Mouse (Mus musculus): ENCODE data around the gene Nmnat1.

The Nmnat1 gene

DNA sequence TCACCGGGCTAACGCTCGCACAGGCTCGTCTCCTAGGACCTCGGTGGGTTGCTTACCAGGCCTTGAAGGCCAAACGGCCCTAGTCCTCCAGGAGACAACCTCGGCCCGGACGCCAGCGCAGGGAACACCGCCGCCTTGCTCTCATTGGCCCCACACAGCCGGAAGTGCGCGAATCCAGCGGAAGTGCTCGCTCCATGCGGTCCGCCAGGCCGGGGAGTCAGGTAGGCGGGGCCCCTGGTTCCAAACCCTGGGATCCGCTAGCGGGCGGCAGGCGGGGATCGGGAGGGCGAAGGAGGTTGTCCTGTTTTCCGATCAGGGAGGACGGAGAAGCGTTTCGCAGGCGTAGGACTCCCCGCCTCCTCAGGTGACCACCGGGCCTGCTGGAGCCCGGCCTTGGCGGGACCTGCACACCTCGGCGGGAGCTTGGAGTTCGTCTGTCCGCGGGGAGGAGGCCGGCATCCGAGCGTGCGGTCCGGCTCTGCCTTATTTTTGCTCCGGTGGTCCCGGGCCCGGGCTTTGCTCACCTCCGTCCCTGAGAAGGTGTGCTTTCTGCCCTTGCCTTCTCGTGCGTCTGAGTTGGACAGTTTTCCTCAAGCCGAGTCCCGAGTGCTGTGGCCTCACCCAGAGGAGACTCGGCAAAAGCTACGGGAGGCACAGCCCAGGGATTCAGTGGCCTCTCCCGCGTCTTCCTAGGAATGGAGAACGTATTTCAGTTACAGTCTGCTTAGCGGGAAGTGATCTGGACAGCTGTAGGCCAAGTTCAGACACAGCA lies at the start of gene Nmnat1, which contains the start of gene Lzic:
Gene Nmnat1 (minus strand): TSS at position 150 of the 772 bp plus-strand sequence.
Gene Lzic (plus strand): TSS at position 177 of the 772 bp plus-strand sequence.
- DNase-seq = peak; percentile 92 to 93

DNA sequence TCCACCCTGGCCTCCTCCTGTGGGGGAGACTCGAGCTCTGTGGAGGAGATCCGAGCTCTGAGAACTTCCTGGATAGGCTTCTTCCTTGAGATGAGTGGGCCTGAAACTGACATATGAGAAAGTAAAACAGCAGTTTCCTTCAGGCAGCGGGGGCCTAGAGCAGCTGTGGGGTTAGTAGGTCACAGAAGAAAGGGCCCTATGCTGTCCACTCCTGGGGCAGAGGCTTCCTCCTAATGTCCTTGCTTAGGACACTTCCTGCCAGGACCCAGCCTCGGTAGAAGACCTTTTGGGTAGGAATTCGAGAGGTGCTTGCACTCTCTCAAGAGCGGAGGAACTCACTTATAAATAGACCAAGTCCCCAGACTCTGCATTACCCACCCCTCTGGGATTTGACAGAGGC lies 44.7 kb upstream of the Nmnat1 start:
- DNase-seq = no peak

DNA sequence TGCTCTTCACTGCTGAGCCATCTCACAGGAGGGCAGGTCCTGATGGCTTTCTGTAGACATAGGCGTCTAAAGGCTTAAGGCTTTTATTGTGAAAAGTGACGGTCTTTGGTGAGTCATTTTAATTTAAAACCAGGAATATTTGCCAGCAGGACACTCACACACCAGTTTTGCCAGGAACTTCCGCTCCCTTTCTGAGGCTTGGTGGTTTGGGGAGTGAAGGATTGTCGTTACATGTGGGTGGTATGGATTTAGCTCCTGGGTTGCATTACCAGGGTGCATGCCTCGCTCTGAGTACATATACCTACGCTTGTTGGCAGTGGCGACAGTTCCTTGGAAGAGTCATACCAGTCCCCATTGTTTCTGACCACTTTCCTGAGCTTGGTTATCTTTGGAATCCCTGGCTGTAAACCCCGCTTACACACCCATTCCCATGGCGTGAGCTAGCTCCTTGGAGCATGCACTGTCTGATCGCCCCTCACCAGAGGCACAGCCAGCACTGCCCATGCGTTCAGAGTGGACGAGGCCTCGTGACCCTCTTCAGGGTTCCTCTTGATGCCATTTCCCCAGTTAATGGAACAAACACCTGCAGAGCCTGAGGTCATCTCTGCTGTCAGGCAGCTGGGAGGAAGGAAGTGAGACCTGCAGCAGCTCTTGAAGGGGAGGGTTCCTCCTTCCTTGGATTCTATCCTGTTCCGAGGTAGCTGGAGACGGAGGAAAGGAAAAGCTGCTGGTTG lies 42.8 kb upstream of the Nmnat1 start:
- DNase-seq = no peak

DNA sequence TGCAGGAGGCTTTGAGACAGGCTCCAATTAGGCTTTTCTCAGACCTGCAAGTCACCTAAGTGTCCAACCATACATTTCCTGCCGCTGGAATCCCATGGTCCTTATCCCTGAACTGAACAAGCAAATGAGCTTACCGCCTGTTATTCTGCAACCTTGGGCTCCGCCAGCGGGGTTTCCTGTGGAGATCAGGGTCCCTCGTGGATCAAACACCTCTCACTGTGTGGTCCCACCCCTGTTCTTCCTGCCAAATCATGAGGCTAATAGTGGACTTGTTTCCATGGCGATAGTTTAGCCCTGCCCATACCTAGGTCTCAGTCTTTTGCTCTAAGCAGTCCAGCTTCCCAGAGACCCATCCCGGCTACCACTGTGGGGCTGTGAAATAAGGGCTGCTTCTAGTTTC lies 41.3 kb upstream of the Nmnat1 start:
- no peak for DNase-seq

DNA sequence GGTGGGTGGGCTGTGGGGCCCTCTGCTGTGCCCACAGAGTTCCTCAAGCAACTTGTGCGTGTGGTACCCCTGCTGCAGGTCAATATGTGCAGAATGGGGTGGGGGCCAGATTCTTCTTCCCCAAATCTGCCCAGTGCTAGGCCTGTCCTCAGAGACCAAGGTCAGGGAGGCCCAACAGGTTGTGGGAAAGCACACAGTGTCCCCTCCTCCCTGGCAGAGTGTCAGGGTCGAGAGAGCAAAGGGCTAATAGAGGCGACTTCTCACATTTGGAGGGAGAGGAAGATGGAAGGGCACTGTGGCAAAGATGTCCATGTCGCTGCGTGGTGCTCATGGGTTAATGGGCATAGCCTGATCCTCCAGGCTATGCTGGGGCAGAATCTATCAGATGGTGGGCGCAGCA lies 40.8 kb upstream of the Nmnat1 start:
- DNase-seq = no peak

DNA sequence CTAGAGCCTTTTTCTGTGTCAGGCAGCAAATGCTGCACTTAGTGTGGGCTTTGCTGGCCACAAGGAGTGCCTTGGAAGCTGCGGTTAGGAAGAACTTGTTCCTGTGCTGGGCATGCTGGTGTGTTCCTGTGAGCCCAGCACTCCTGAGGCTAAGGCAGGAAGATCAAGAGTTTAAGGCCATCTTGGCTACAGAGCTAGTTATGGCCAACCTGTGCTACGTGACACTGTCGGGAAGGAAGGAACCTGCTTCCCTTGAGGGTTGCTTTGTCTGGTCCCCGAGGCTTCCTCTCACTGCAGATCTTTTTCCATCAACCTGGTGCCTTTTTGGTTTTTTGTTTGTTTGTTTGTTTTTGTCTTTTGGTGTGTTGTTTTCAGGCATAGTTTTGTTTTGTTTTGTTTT lies 40.2 kb upstream of the Nmnat1 start:
- DNase-seq = no peak

DNA sequence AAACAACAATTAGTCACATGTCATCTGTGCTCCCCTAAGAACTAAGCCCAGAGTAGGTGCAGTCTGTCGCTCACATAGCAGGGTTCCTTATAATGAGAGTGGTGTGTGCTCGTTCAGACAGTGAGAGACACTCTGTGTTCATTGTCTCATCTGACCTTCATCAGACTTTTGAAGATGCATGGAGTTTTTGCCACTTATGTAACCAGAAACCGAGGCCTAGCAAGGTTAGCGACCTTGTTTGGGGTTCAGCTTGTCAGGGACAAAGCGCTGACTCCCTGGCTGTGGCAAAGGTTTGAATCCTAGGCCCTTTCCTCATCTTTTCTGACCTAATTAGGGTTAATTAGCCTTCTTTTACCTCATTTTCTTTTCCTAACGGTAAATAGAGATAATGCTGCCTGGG lies 39.0 kb upstream of the Nmnat1 start:
- DNase-seq = no peak

DNA sequence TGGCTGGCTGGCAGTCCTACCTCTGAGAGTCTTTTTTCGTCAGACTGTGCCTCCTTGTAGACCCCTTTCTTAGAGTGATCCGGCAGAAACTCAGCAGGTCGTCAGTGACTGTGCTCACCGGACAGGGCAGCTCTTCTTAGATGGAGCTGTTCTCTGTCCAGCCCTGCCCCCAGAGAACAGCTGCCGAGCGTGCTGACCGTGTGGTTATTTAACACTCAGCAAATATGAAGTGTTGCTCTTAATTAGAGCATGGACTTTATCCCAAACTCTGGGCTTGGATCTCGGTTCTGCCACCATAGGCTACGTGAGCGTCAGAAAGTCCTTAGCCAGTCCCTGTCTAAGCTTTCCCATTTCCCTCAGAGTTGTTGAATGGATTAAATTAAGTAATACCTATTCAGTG lies 36.3 kb upstream of the Nmnat1 start:
- no peak for DNase-seq

DNA sequence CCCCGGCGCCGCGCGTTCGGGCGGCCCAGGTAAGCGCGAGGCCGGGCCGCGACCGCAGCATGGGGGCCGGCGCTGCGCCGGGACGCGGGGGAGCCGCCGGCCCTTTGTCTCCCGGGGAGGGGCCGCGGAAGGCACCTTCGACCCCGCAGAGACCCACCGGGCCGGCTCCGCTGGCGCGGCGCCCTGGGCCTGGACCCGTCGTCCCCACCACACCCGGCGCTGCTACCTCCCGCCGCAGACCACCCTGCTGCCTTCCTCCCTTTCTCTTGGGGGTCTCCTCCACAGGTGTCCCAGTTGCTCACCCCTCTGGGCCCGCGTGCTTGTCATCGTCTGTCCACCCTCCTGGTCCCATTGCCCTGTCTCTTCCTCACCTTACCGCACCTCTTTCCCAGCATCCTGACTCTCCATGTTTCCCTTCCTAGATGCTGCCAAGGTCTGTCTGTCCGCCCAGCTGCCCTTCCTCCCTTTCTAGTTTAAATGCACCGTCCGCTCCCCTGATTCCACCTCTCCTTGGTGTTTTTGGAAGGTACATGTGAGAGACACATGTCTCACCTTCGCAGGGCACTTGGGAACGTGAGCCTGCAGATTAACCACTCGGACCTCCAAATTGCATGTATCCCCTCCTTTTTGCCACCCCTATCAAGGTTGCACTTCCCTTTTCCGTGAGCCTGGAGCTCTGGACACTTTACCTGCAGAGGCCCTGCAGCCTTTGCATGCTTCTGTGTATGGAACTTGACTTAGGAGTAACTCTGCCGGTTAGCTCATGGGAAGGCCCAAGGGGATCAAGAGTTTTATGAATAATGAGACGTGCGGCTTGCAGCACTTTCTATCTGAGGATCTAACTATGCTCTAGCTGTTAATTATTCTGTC lies 33.6 kb upstream of the Nmnat1 start:
- peak in 1 of 2 experiments; percentile 16 for DNase-seq

DNA sequence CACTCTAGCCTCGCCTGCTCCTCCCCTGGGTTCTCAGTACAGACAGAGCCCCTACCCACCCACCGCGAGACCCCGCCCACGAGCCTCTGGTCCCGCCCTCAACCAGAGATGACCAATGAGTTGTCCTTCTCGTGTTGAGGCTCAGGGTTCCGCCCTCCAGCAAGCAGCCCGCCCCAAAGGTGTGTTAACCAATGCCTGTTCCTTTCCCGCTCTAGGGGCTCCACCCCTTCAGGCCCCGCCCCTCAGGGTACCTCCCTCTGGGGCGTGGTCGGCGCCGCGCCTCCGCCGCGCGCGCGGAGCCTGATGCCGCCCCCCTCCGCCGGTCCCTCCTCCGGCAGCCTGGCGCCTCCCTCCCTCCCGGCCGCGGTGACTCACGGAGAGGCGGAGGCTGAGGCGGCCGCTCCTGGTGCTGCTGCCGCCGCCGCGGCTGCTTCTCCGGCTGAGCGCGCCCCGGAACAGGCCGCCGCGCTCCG lies 32.9 kb upstream of the Nmnat1 start, which contains the start of gene Ctnnbip1:
Gene Ctnnbip1 (plus strand): TSS at position 369 of the 473 bp plus-strand sequence.
- DNase-seq = peak; percentile 99

DNA sequence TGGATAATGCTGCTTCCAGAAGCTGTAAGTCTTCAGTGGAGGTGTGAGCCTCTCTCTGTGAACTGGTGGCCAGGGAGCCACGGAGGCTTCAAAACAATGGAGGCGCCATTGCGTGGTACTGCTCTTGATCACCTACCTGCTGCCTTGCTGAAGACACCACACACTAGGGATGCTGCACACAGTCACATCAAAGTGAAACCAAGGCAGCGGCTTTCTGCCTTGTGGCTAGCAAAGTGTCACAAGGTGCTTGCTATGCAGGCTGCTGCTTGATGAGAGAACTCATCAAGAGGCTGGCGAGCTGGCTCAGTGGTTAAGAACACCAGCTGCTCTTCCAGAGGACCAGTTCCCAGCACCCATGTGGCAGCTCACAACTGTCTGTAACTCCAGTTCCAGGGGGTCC lies 30.7 kb upstream of the Nmnat1 start:
- DNase-seq = no peak

DNA sequence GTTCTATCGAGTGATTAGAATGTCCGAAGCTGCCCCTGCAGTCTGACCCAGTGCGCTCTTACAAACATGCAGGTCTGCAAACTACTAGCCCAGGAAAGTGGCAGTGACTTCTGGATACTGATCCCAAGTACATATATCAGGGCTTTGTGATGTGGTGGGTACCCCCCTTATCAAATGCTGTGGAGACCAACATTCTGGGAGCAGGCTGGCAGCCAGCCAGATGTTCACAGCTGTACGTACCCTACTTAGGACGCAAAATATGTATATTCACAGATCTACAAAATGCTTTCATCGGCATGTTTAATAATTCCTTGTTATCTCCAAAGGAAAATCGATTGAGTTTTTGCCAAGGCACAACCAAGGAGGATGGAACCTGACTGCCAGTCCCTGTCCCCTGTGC lies 27.1 kb upstream of the Nmnat1 start:
- no peak for DNase-seq

DNA sequence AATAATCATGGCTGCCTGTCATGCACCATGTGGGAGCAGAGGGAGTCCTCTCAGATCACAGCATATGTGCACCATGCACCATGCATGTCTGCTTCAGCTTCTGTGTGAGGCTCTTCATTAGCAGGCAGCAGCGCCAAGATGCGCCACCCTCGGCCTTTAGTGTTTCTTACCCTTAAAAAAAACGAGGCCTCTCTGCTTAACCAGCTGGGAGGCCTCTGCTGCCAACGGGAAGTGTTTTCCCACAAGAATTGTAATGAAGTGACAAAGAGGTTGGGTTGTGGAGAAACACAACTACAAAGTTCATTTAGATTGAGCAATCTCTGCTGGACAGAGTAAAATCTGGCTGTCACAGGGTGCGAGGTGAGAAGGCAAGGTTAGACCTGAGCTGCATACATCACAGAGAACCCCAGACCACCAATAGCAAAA lies 26.2 kb upstream of the Nmnat1 start:
- DNase-seq = no peak

DNA sequence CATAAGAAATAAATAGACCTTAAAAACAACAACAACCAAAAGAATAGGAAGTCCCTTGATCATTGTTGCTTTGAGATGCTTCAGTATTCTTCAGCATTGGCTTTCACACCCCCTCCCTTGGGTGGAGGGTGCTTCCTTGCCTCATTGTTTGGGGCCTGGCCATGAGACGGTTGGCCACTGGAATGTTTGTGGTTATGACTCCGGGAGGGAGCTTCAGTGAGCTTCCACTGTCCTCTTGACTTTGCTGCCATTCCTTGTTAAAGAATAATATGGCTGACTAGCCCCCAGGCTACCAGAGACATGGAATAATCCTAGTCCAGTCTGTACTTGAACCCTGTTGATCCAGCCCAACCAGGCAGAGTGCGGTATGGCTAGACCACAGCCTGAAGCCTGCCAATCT lies 21.9 kb upstream of the Nmnat1 start:
- DNase-seq = no peak

DNA sequence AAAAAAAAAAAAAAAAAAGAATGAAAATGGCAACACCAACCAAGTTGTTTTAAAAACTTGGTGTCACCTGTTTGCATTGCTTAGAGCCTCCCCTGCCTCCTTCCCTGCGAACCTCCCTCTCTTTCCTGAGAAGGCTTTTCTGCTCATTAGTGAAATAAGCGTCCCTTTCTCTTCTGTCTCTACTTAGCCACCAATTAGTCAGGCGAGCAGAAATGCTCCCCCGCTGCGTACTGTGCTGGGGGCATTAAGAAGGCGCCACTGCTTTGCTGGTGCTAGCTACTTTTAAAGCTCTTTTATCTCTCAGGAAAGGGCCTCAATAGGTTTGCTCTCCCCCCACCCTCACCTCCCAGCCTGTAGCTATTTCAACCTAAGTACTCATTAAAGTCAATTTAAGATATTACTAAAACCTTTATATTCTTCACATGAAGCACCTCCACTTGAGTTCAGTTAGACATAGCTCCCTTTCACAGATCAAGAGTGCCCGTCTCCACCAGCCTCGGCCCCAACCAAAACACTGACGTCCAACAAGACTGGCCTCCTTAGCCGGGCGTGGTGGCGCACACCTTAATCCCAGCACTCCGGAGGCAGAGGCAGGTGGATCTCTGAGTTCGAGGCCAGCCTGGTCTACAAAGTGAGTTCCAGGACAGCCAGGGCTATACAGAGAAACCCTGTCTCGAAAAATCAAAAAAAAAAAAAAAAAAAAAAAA lies 20.4 kb upstream of the Nmnat1 start:
- no peak for DNase-seq

DNA sequence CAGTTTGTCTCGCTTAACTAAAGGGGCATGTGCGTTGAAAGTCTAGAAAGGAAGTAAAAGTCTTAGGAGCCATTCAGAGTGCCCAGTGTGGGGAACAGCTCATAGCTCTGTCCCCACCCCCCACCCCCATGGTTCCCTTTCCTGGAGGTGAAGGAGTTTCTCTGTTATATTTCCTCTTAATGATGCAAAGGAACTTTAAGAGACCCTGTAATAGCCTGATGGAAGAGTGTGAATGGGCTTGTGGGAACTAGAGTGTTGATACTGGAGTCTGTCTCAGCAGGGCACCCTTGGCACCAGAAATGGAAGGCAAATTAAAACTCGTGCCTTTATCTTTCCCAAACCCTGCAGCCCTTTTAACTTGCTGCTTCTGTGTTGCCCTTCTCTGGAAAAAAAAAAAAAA lies 19.9 kb upstream of the Nmnat1 start:
- no peak for DNase-seq

DNA sequence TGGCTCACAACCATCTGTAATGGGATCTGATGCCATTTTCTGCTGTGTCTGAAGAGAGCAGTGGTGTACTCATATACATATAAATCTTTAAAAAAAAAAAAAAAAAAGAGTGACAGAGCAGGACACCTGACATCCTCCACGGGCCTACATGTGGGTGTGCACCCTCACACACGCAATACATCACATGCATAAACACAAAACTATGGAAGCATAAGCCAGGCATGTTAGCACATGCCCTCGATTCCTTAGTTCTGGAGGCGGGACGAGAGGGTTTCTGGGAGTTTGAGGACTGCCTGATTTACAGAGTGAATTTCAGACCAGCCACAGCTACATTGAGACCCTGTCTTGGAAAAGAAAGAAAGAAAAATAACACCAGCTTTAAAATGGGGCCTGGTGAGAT lies 19.4 kb upstream of the Nmnat1 start:
- no peak for DNase-seq

DNA sequence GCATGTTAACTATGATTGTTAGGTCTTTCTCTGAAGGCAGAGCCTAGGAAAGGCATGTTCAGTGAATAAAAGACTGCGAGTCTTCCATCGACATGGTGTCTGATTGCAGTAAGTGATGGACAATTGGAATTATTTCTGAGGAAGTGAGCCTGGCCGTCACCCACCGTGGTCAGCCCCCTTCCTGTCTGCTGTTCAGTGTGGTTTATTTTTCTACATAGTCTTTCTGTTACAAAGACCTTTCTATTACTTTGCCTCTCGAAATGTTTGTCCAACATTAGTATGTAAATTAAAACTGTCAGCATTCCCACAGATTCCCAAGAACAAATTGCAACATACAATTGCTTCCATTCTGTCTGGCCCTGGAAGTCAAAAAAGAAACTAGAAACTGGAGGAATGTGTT lies 14.8 kb upstream of the Nmnat1 start:
- DNase-seq = no peak

DNA sequence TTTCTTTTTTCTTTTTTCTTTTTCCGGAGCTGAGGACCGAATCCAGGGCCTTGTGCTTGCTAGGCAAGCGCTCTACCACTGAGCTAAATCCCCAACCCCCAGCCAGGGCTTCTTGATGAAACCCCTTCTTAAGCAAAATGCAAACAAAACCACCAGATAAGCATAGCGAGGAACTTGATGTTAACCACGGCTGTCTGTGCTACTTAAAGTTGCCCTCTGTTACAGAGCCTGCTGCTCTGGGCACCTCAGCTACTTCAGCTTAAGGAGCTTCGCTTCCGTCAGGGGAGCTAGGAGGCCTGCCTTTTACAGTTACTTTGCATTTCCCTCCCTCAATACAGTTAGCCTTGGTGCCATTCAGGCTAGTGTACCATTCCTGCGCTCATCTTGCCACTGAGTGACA lies 13.9 kb upstream of the Nmnat1 start:
- DNase-seq = no peak

DNA sequence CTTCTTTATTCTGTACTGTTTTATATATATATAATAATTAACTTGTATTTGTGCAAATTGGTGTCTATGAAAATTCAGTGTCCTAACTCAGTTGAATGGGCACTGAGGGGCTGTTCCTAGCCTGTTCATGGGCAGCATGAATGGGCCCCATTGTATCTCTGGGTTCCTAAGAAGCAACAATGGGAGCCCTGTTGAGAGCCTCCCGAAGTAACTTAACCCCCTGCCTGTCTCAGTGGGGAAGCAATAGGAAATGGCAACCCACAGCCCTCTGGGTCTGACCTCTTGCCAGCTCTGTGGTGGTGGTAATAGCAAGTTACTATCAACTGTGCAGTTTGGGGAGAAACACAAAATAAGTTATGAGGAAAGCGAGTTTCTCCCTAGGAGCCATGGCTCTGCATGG lies 11.6 kb upstream of the Nmnat1 start:
- DNase-seq = no peak

DNA sequence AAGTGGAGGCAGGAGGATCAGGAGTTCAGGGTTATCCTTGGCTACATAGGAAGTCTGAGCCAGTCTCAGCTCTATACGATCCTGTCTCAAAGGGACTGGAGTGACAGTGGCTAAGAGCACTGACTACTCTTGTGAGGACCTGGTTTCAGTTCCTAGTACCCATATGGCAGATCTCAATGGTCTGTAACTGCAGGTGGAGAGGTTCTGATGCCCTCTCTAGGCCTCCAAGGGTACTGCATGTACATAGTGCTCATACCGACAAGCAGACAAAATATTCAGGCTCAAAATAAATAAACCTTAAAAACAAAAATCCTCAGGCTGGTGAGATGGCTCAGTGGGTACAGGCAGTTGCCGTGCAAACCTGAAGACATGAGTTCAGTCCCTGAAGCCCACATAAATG lies 6.1 kb upstream of the Nmnat1 start:
- peak; percentile 19 to 28 for DNase-seq

DNA sequence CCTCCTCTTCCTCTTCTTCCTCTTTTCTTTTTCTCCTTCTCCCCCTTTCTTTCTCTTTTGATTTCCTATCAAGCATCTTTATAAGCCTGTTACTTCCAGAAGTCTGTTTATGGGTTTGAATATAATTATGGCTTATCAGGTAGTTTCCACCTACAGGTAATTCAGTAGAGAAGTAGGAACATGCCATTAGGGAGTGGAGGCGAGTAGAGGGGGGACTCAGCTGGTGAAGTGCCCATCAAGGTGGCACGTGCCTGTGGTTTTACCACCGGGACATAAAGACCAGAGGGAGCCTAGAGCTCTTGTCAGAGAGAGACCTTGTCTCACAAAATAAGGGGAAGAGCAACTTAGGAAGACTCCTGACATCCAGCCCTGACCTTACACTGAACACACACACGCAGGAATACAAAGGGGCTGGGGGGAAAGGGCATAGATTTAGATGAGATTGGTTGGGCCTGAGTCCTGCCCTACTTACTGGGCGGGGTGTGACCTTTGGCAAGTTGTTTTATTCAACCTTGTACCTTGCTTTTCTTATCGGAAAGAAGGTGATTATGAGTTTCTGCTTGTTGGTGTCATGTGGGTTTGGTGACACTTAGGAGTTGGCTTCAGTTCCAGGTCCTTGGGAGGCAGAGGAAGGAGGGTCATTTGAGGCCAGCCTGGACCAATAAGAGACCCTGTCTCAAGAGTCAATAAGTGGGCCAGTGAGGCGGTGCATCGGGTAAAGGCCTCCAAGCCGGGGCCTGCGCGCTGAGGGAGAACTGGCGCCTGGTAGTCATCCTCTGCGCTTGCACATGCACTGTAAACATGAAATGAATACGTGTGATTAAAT lies 4.6 kb upstream of the Nmnat1 start:
- no peak for DNase-seq

Data from B cell, adult 2 months (primary cell).